Mouse (Mus musculus) MEL (cell line): ENCODE measurements at regions not wholly inside any gene's neighbourhood (a gene's known extent, or its start where the extent isn't known, plus 50 kb on each side); places are given as distances from the start of the nearest gene placed in this dataset.

ENCODE experiments used
- DNase-seq: peaks from one replicate; pipeline ENCODE4 v3.0.0; 2011; ENCODE audit warnings: low read depth, low spot score
- H3K27ac ChIP-seq: 2 replicates; pipeline ENCODE4 v1.5.1; 2012; ENCODE audit warnings: low read depth, mild to moderate bottlenecking, control low read depth, low read length, moderate library complexity; ENCODE audit not compliant: control insufficient read depth
- H3K27me3 ChIP-seq, 2 experiments: fragments of 150-350 bp in 1 of 2; sonication (generic) in 1 of 2; 2 replicates each; pipeline ENCODE4 v1.6.1; 2012; ENCODE audit warnings: low read length in 2 of 2, mild to moderate bottlenecking in 2 of 2, improper control_type of control experiment in 1 of 2, moderate library complexity in 1 of 2; ENCODE audit not compliant: insufficient read depth in 2 of 2, control insufficient read depth in 1 of 2
- H3K36me3 ChIP-seq, 2 experiments: 2 replicates each; pipeline ENCODE4 v1.6.1; 2012 to 2014; ENCODE audit warnings: low read length in 2 of 2, improper control_type of control experiment in 1 of 2, inconsistent platforms in 1 of 2, mild to moderate bottlenecking in 1 of 2; ENCODE audit not compliant: insufficient read depth in 2 of 2, control insufficient read depth in 1 of 2
- H3K4me1 ChIP-seq, 2 experiments: fragments of 150-350 bp in 1 of 2; sonication (generic) in 1 of 2; 2 replicates each; pipeline ENCODE4 v1.6.1; 2012; ENCODE audit warnings: low read length in 2 of 2, improper control_type of control experiment in 1 of 2, mild to moderate bottlenecking in 1 of 2; ENCODE audit not compliant: insufficient read depth in 2 of 2, control insufficient read depth in 1 of 2
- H3K4me3 ChIP-seq, 2 experiments: fragments of 150-350 bp in 1 of 2; sonication (generic) in 1 of 2; 2 replicates each; pipeline ENCODE4 v1.5.1; 2012; ENCODE audit warnings: low read depth in 2 of 2, low read length in 2 of 2, mild to moderate bottlenecking in 2 of 2, moderate library complexity in 2 of 2, control low read depth in 1 of 2, improper control_type of control experiment in 1 of 2; ENCODE audit not compliant: control insufficient read depth in 1 of 2, insufficient read depth in 1 of 2
- H3K79me2 ChIP-seq: 2 replicates; pipeline ENCODE4 v1.6.1; 2012; ENCODE audit warnings: mild to moderate bottlenecking, low read length, moderate library complexity; ENCODE audit not compliant: control insufficient read depth, poor library complexity, insufficient read depth
- H3K9ac ChIP-seq: 2 replicates; pipeline ENCODE4 v1.6.1; 2012; ENCODE audit warnings: low read depth, mild to moderate bottlenecking, control low read depth, low read length, moderate library complexity; ENCODE audit not compliant: control insufficient read depth, poor library complexity, severe bottlenecking
- H3K9me3 ChIP-seq: fragments of 150-350 bp; sonication (generic); replicated peaks from 2 replicates; pipeline ENCODE4 v1.6.1; 2012; ENCODE audit warnings: mild to moderate bottlenecking, low read length, improper control_type of control experiment, moderate library complexity; ENCODE audit not compliant: insufficient read depth
- ELF1 ChIP-seq: IDR thresholded peaks from 2 replicates; pipeline ENCODE4 v1.6.1; 2014; ENCODE audit warnings: low read depth, mild to moderate bottlenecking, inconsistent platforms, low read length, improper control_type of control experiment, moderate library complexity
- ETS1 ChIP-seq: IDR thresholded peaks from 2 replicates; pipeline ENCODE4 v1.6.1; 2012; ENCODE audit warnings: low read depth, mild to moderate bottlenecking, inconsistent platforms, low read length, improper control_type of control experiment, moderate library complexity
- GATA1 ChIP-seq: IDR thresholded peaks from 2 replicates; pipeline ENCODE4 v1.6.1; 2011; ENCODE audit warnings: low read depth, low read length, improper control_type of control experiment
- JUND ChIP-seq: IDR thresholded peaks from 2 replicates; pipeline ENCODE4 v1.6.1; 2011; ENCODE audit warnings: low read depth, mild to moderate bottlenecking, improper control_type of control experiment, low read length
- MYB ChIP-seq: IDR thresholded peaks from 2 replicates; pipeline ENCODE4 v1.6.1; 2011; ENCODE audit warnings: mild to moderate bottlenecking, low read depth, low read length, improper control_type of control experiment
- MYC ChIP-seq: IDR thresholded peaks from 2 replicates; pipeline ENCODE4 v1.6.1; 2011; ENCODE audit warnings: low read depth, mild to moderate bottlenecking, low read length, improper control_type of control experiment, moderate library complexity
- NRF1 ChIP-seq: IDR thresholded peaks from 2 replicates; pipeline ENCODE4 v1.6.1; 2014; ENCODE audit warnings: low read depth, mild to moderate bottlenecking, inconsistent platforms, low read length, improper control_type of control experiment, moderate library complexity; ENCODE audit not compliant: poor library complexity, insufficient read depth, severe bottlenecking
- POLR2A ChIP-seq, 2 experiments: IDR thresholded peaks; 2 replicates each; pipeline ENCODE4 v1.6.1; 2011 to 2012; ENCODE audit warnings: low read length in 2 of 2, mild to moderate bottlenecking in 2 of 2, control low read depth in 1 of 2, improper control_type of control experiment in 1 of 2, low read depth in 1 of 2, moderate library complexity in 1 of 2; ENCODE audit not compliant: control insufficient read depth in 1 of 2, insufficient read depth in 1 of 2, poor library complexity in 1 of 2
- RAD21 ChIP-seq: IDR thresholded peaks from 2 replicates; pipeline ENCODE4 v1.6.1; 2011; ENCODE audit warnings: mild to moderate bottlenecking, low read depth, low read length, improper control_type of control experiment
- TAL1 ChIP-seq: IDR thresholded peaks from 2 replicates; pipeline ENCODE4 v1.6.1; 2012; ENCODE audit warnings: mild to moderate bottlenecking, inconsistent platforms, low read length, moderate library complexity, mixed read lengths
- TCF12 ChIP-seq: IDR thresholded peaks from 2 replicates; pipeline ENCODE4 v1.6.1; 2014; ENCODE audit warnings: low read depth, mild to moderate bottlenecking, inconsistent platforms, low read length, improper control_type of control experiment, moderate library complexity
- UBTF ChIP-seq: IDR thresholded peaks from 2 replicates; pipeline ENCODE4 v1.6.1; 2012; ENCODE audit warnings: low read depth, mild to moderate bottlenecking, inconsistent platforms, low read length, improper control_type of control experiment, moderate library complexity, borderline replicate concordance; ENCODE audit not compliant: insufficient read depth
- USF1 ChIP-seq: IDR thresholded peaks from 2 replicates; pipeline ENCODE4 v1.6.1; 2014; ENCODE audit warnings: low read depth, mild to moderate bottlenecking, inconsistent platforms, low read length, improper control_type of control experiment, moderate library complexity
- ZC3H11A ChIP-seq: IDR thresholded peaks from 2 replicates; pipeline ENCODE4 v1.6.1; 2012; ENCODE audit warnings: low read depth, mild to moderate bottlenecking, inconsistent platforms, low read length, improper control_type of control experiment

DNA sequence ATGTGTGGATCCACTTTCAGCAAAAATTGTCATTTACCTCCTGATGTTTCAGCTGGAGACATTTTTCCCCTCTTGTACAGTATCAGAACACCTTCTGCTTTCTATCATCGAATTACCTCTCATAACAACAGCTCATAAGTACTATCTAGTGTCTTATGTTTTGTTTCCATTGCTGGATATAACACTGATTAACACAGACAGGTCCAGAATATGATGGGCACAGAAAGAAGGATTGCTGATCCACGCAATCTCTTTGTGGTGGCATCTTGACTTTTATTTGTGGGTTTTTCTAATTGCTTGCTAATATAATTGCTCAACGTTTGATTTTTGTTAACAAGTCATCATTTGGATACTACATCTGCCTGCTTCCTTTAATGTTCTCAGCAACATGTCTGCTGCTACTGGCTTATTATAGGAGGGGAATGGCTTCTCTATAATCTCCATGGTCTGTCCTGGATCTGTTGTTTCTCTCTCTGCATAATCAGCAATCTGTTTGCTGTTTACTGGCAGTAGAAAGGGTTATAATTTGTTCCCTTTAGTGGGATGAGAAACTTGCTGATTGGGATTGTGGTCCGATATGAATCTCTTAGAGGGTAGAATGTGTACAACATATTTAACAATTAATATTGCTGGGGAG lies 320.2 kb upstream of the 2610001J05Rik start:
- Histone ChIP-seq H3K27me3 (no peaks in the 10 kb centered on the region), H3K9ac (no peak overlapping the region), H3K4me3 (no peak overlapping the region), H3K4me1 (no peaks in the 10 kb centered on the region), H3K36me3 (no peaks in the 10 kb centered on the region), H3K27ac (no peak overlapping the region), H3K9me3 (no peaks in the 10 kb centered on the region), H3K79me2 (no peaks in the 10 kb centered on the region)
- no peak for TF ChIP-seq ZC3H11A
- TF ChIP-seq ELF1, result no peak
- no peak for TF ChIP-seq UBTF
- no peak for TF ChIP-seq NRF1
- TF ChIP-seq ETS1, result no peak
- TF ChIP-seq GATA1, result no peak
- no peak for TF ChIP-seq JUND
- no peak for TF ChIP-seq TCF12
- TF ChIP-seq POLR2A (IDR thresholded peaks at IDR 0.05; ENCODE audit: control insufficient read depth in 1 of 2, insufficient read depth in 1 of 2, low read depth in 1 of 2, low read length in 2 of 2, poor library complexity in 1 of 2), result no peak
- no peak for TF ChIP-seq RAD21
- TF ChIP-seq MYC, result no peak
- no peak for DNase-seq

DNA sequence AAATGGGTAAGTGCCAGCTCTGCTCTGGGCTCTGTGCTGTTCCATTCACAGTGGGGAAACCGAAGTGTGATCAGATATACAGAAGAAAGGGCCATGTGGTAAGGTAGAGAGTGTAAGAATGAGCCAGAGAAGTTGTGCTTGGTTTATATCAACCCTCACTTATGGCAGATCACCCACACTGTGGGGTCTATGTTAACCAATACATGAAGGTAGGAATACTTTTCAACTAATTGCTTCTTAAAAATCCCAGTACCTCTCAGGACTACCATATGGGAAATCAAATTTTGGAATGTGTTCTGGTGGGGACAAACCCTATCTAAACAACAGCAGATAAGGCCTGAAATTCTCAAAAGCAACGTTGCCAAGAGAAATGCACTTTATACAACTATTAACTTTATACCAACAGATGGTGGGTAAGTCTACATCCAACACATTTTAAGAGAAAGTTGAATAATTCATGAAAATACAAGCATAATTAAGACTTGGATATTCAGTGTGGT lies 314.7 kb upstream of the 2610001J05Rik start:
- DNase-seq, result no peak
- Histone ChIP-seq H3K4me1 (no peaks in the 10 kb centered on the region), H3K4me3 (no peak overlapping the region), H3K27ac (no peak overlapping the region), H3K9ac (no peak overlapping the region), H3K36me3 (no peaks in the 10 kb centered on the region), H3K79me2 (no peaks in the 10 kb centered on the region), H3K9me3 (no peaks in the 10 kb centered on the region), H3K27me3 (no peaks in the 10 kb centered on the region)
- TF ChIP-seq UBTF, result no peak
- TF ChIP-seq MYB, result no peak
- no peak for TF ChIP-seq POLR2A (IDR thresholded peaks at IDR 0.05; ENCODE audit: control insufficient read depth in 1 of 2, insufficient read depth in 1 of 2, low read depth in 1 of 2, low read length in 2 of 2, poor library complexity in 1 of 2)
- no peak for TF ChIP-seq ETS1
- TF ChIP-seq TAL1, result no peak
- TF ChIP-seq USF1, result no peak
